In the genomic region with DNA sequence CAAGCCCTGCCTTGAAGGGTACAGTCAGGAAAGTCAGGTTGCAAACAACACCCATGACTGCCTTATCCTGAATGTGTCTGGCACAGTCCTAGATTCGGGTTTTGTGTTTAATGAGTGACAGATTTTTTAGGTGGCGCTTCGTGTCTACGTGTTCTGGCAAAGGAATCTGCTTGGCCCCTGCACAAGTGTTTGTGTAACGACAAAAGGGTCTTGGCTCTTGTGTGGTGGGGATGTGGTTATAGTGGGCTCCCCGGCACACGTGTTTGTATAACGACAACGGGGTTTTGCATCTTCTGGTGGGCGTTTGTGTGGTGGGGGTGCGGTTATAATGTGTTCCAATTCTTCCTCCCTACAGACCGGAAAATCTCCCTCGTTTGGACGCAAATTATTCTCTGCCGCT, we compare ENCODE assay signal across 8 mouse cellular contexts. TPM values are rescaled to one million over a fixed set of nuclear protein-coding genes. Genes with fewer than 3 reads are reported as not detected.
DNase-seq lines count a peak whose midpoint lies in the region; ATAC-seq and TF ChIP-seq lines count a peak whose summit lies in the region.

No protein-coding gene starts in this region.

- WGBS in forebrain, embryonic 10.5 days: 6% methylated on average over 15 of the region's 15 CpGs
- 3% methylated on average over 15 of the region's 15 CpGs for WGBS in kidney, embryonic 15.5 days

- H3K4me3 ChIP-seq in layer of hippocampus, adult 2 months: peak overlapping the region; percentile 66
- peak overlapping the region; percentile 63 for H3K4me3 ChIP-seq in forebrain, embryonic 10.5 days
- H3K4me3 ChIP-seq in kidney, embryonic 15.5 days (replicated peaks): peak overlapping the region; percentile 64
- peak overlapping the region; percentile 20 for H3K4me3 ChIP-seq in myocyte

- no peak for TF ChIP-seq CTCF in layer of hippocampus, adult 2 months (conservative IDR thresholded peaks at IDR 0.05)

- H3ac ChIP-seq in myocyte (ENCODE audit: control insufficient read depth, insufficient read length): peak overlapping the region; percentile 16

- DNase-seq in layer of hippocampus, adult 2 months (ENCODE audit: low spot score in 2 of 2): peak; percentile 17 to 21
- DNase-seq in layer of hippocampus, adult 9-10 months (ENCODE audit: low spot score): no peak
- peak; percentile 12 for DNase-seq in MN1 (ENCODE audit: low spot score)
- DNase-seq in forebrain, embryonic 10.5 days (ENCODE audit: extremely low spot score, low spot score): no peak
- DNase-seq in gastrocnemius, postnatal 4 days (ENCODE audit: low spot score in 2 of 2): no peak

- no peaks in the 10 kb centered on the region for H3K36me3 ChIP-seq in forebrain, embryonic 10.5 days (replicated peaks)
- H3K36me3 ChIP-seq in kidney, embryonic 15.5 days: no peaks in the 10 kb centered on the region
- no peaks in the 10 kb centered on the region for H3K36me3 ChIP-seq in myocyte (ENCODE audit: control insufficient read depth, insufficient read depth)

- H3K27ac ChIP-seq in layer of hippocampus, adult 2 months: peak overlapping the region; percentile 90
- no peak overlapping the region for H3K27ac ChIP-seq in forebrain, embryonic 10.5 days
- no peak overlapping the region for H3K27ac ChIP-seq in kidney, embryonic 15.5 days

- H3K79me2 ChIP-seq in myocyte (ENCODE audit: control insufficient read depth, insufficient read depth): no peaks in the 10 kb centered on the region

- H3K9ac ChIP-seq in kidney, embryonic 15.5 days: peak overlapping the region; percentile 61

- peaks cover 26% of the 10 kb centered on the region for H3K4me1 ChIP-seq in forebrain, embryonic 10.5 days
- H3K4me1 ChIP-seq in kidney, embryonic 15.5 days: peaks cover 21% of the 10 kb centered on the region

- no peaks in the 10 kb centered on the region for H3K9me3 ChIP-seq in forebrain, embryonic 10.5 days
- no peaks in the 10 kb centered on the region for H3K9me3 ChIP-seq in kidney, embryonic 15.5 days (replicated peaks)

- no peak; the same call in 1 of the 2 replicates for ATAC-seq in kidney, embryonic 15.5 days (replicated peaks; ENCODE audit: low FRiP score)
- ATAC-seq in erythroid progenitor cell, adult 5-6 weeks (replicated peaks; ENCODE audit: low FRiP score, poor library complexity, severe bottlenecking): no peak

- H3K27me3 ChIP-seq in forebrain, embryonic 10.5 days (ENCODE audit: poor library complexity, severe bottlenecking): peaks cover 78% of the 10 kb centered on the region
- peaks cover 58% of the 10 kb centered on the region for H3K27me3 ChIP-seq in kidney, embryonic 15.5 days
- no peaks in the 10 kb centered on the region for H3K27me3 ChIP-seq in myocyte (ENCODE audit: control insufficient read depth, insufficient read depth, insufficient read length)

- H3K4me2 ChIP-seq in kidney, embryonic 15.5 days: peak overlapping the region; percentile 98
- peak overlapping the region; percentile 96 for H3K4me2 ChIP-seq in myocyte (ENCODE audit: low read depth)

- no peak for TF ChIP-seq POLR2A in myocyte (IDR thresholded peaks at IDR 0.05; ENCODE audit: insufficient read length, low read depth)

TF ChIP-seq in myocyte, 11 proteins besides CTCF, POLR2A, EP300 and RAD21:
- TF ChIP-seq POLR2AphosphoS2 (IDR thresholded peaks at IDR 0.05; ENCODE audit: insufficient read length, low read depth) (no peak), MAX (IDR thresholded peaks at IDR 0.05; ENCODE audit: low read depth) (no peak), TCF12 (IDR thresholded peaks at IDR 0.05; ENCODE audit: insufficient read depth, poor library complexity, severe bottlenecking) (no peak), MYOD1 (IDR thresholded peaks at IDR 0.05; ENCODE audit: control insufficient read depth in 1 of 3, insufficient read length in 2 of 3, low read depth in 2 of 3) (no peak), USF1 (IDR thresholded peaks at IDR 0.05; ENCODE audit: low read depth) (no peak)

RNA-seq across cellular contexts. Expression of gene Chst14, which starts 49.6 kb away (rescaled TPM):
- 1 to 10 TPM; 2.5 to 3.0 TPM for total RNA-seq in layer of hippocampus, adult 2 months (2021)
- 13.8 and 14.5 TPM in 2 replicates for polyA plus RNA-seq in forebrain, embryonic 10.5 days (2016; fragmentation: Nextera tagmentation; extraction: Ambion mirVana)
- 25.9 and 28.4 TPM in 2 replicates for polyA plus RNA-seq in kidney, embryonic 15.5 days (2015; fragmentation: Nextera tagmentation; extraction: Ambion mirVana)
- 25.4 TPM for polyA plus RNA-seq in myocyte (2012; fragmentation: generic; extraction: Trizol)
- total RNA-seq in gastrocnemius, postnatal 4 days (2021): 10 to 100 TPM; 19.5 to 19.7 TPM
- not detected in 2 replicates for total RNA-seq in erythroid progenitor cell, adult 5-6 weeks (2015; ENCODE audit: low replicate concordance)
- total RNA-seq in erythroid progenitor cell, adult 5-6 weeks (2017; ENCODE audit: low replicate concordance): 0.77 TPM in 1 of 2 replicates, not detected in the other

RNA-seq across cellular contexts. Expression of gene Ccdc32, which starts 53.3 kb away (rescaled TPM):
- total RNA-seq in layer of hippocampus, adult 2 months (2021): 10 to 100 TPM; 53.2 to 53.6 TPM
- polyA plus RNA-seq in forebrain, embryonic 10.5 days (2016; fragmentation: Nextera tagmentation; extraction: Ambion mirVana): 20.5 and 21.0 TPM in 2 replicates
- 21.8 and 23.3 TPM in 2 replicates for polyA plus RNA-seq in kidney, embryonic 15.5 days (2015; fragmentation: Nextera tagmentation; extraction: Ambion mirVana)
- 10.3 TPM for polyA plus RNA-seq in myocyte (2012; fragmentation: generic; extraction: Trizol)
- total RNA-seq in gastrocnemius, postnatal 4 days (2021): 10 to 100 TPM; 11.2 to 12.9 TPM
- 4.6 and 7.2 TPM in 2 replicates for total RNA-seq in erythroid progenitor cell, adult 5-6 weeks (2015; ENCODE audit: low replicate concordance)
- 10.1 and 12.9 TPM in 2 replicates for total RNA-seq in erythroid progenitor cell, adult 5-6 weeks (2017; ENCODE audit: low replicate concordance)

RNA-seq across cellular contexts. Expression of gene Rpusd2, which starts 58.7 kb away (rescaled TPM):
- 1 to 10 TPM; 8.0 to 8.1 TPM for total RNA-seq in layer of hippocampus, adult 2 months (2021)
- polyA plus RNA-seq in forebrain, embryonic 10.5 days (2016; fragmentation: Nextera tagmentation; extraction: Ambion mirVana): 9.2 and 9.4 TPM in 2 replicates
- 4.2 and 4.8 TPM in 2 replicates for polyA plus RNA-seq in kidney, embryonic 15.5 days (2015; fragmentation: Nextera tagmentation; extraction: Ambion mirVana)
- polyA plus RNA-seq in myocyte (2012; fragmentation: generic; extraction: Trizol): 3.8 TPM
- total RNA-seq in gastrocnemius, postnatal 4 days (2021): 1 to 10 TPM; 5.8 to 6.3 TPM
- 2.1 and 2.5 TPM in 2 replicates for total RNA-seq in erythroid progenitor cell, adult 5-6 weeks (2015; ENCODE audit: low replicate concordance)
- 0.61 and 0.90 TPM in 2 replicates for total RNA-seq in erythroid progenitor cell, adult 5-6 weeks (2017; ENCODE audit: low replicate concordance)

Comparison
In these comparisons a context has a peak if more than half of its experiments do, and no peak if none do; other contexts are left out.
1. DNase-seq: peak in layer of hippocampus, adult 2 months (2 of 2) and MN1 (single experiment); none in layer of hippocampus, adult 9-10 months (single experiment), forebrain, embryonic 10.5 days (single experiment) and gastrocnemius, postnatal 4 days (0 of 2).
2. RNA of gene Chst14, which starts 49.6 kb away (total RNA-seq): 19.5 to 19.7 TPM in gastrocnemius, postnatal 4 days; 2.5 to 3.0 TPM in layer of hippocampus, adult 2 months and 0.77 TPM in erythroid progenitor cell, adult 5-6 weeks; every median in the first group is over 4 times any median in the second.
3. Peak in every context shown above with its lines, with median percentiles within 50 percentile points of each other: H3K4me3 ChIP-seq.